Mouse (Mus musculus): Measurements from ENCODE around the gene Rasal2.

GRCm38 (mm10) chr1:157168891-157169290 lies 243.5 kb downstream of the Rasal2 start:
- TF ChIP-seq GATA1 (IDR thresholded peaks at IDR 0.05; ENCODE audit: borderline replicate concordance, low read length) (no peak), FLI1 (IDR thresholded peaks at IDR 0.05; ENCODE audit: low read length) (no peak)

Data from megakaryocyte, embryonic 14.5 days (primary cell).